Mouse (Mus musculus) neural tube, embryonic 15.5 days (tissue): ENCODE results near the gene Pawr. TPM values are rescaled to one million over a fixed set of nuclear protein-coding genes. Genes with fewer than 3 reads are reported as not detected.
A peak's percentile ranks its signal among the peaks of the same experiment; 100 is the strongest.

Experiments
- ATAC-seq: fragments of 200-750 bp; cut with Nextera tagmentation; 2 replicates; pipeline ENCODE4 v1.8.0; 2017; ENCODE audit warnings: mild to moderate bottlenecking, moderate TSS enrichment, moderate library complexity; ENCODE audit not compliant: low FRiP score
- H3K27ac ChIP-seq: fragments of 300-500 bp; sonication (generic); replicated peaks from 2 replicates; pipeline ENCODE4 v1.5.1; 2015; ENCODE audit warnings: mild to moderate bottlenecking, inconsistent platforms
- H3K27me3 ChIP-seq: fragments of 300-500 bp; sonication (generic); replicated peaks from 2 replicates; pipeline ENCODE4 v1.6.1; 2015; ENCODE audit warnings: inconsistent platforms
- H3K36me3 ChIP-seq: fragments of 300-500 bp; sonication (generic); 2 replicates; pipeline ENCODE4 v1.6.1; 2015; ENCODE audit warnings: inconsistent platforms
- H3K4me1 ChIP-seq: fragments of 300-500 bp; sonication (generic); 2 replicates; pipeline ENCODE4 v1.6.1; 2015; ENCODE audit warnings: inconsistent platforms
- H3K4me2 ChIP-seq: fragments of 300-500 bp; sonication (generic); 2 replicates; pipeline ENCODE4 v1.6.1; 2015; ENCODE audit warnings: inconsistent platforms, mild to moderate bottlenecking, moderate library complexity
- H3K4me3 ChIP-seq: fragments of 300-500 bp; sonication (generic); replicated peaks from 2 replicates; pipeline ENCODE4 v1.5.1; 2015; ENCODE audit warnings: mild to moderate bottlenecking, inconsistent platforms
- H3K9ac ChIP-seq: fragments of 300-500 bp; sonication (generic); replicated peaks from 2 replicates; pipeline ENCODE4 v1.6.1; 2015; ENCODE audit warnings: mild to moderate bottlenecking, inconsistent platforms
- H3K9me3 ChIP-seq: fragments of 300-500 bp; sonication (generic); replicated peaks from 2 replicates; pipeline ENCODE4 v1.6.1; 2016; ENCODE audit warnings: inconsistent platforms
- WGBS: fragments of 180-500 bp; shearing (Covaris S2); methylation state at CpG from one replicate; pipeline ENCODE4 v1.1.7; 2015; ENCODE audit warnings: mixed read lengths; 5-methylcytosine and 5-hydroxymethylcytosine counted together
- polyA plus RNA-seq: library from polyadenylated mRNA; unstranded; fragments of >200 nt; fragmentation: Nextera tagmentation; extraction: Ambion mirVana; gene quantifications from 2 replicates; pipeline ENCODE4 v1.2.1, GENCODE M21; 2015

Pawr gene
- polyA plus RNA-seq, result 2.9 and 3.3 TPM in 2 replicates

GRCm38 (mm10) chr10:108331784-108332561, at the start of gene Pawr:
TSS of gene Pawr (plus strand) at chr10:108332121.
- WGBS, result under 1% methylated on average over 68 of the region's 85 CpGs
- Histone ChIP-seq H3K9me3 (no peaks in the 10 kb centered on the region), H3K4me3 (peak within 1 kb of the TSS; percentile 82), H3K4me2 (peak within 1 kb of the TSS; percentile 98), H3K36me3 (no peaks in the 10 kb centered on the region), H3K27me3 (peaks cover 22% of the 10 kb centered on the region), H3K4me1 (peaks cover 18% of the 10 kb centered on the region), H3K9ac (peak within 1 kb of the TSS; percentile 64), H3K27ac (peak within 1 kb of the TSS; percentile 51)
- peak; percentile 87 for ATAC-seq

DNA sequence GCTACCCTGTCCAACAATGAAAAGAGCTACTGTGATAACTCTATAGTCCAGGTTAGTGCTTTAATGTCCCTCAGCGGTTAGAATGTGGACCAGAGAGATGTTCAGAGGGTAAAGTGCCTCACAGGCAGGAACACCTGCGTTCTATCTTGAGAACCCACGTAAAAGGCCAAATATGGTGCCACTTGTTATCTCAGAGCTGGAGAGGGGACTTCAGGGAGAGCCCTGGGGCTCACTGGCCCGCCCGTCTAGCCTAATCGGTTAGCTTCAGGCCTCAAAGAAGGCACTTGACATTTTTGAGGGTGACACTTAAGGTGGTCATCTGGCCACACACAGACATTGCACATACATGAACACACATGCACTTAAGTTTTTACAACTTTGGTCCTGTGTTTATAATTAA, 49.6 kb upstream of the Pawr start:
- Histone ChIP-seq H3K36me3 (peaks cover 15% of the 10 kb centered on the region), H3K9ac (no peak overlapping the region), H3K27ac (no peak overlapping the region), H3K4me2 (no peak overlapping the region), H3K9me3 (no peaks in the 10 kb centered on the region), H3K4me1 (peaks cover 5% of the 10 kb centered on the region; the same call in 1 of the 2 replicates), H3K27me3 (no peaks in the 10 kb centered on the region), H3K4me3 (no peak overlapping the region)
- 94% methylated on average over 6 of the region's 6 CpGs for WGBS
- no peak for ATAC-seq

DNA sequence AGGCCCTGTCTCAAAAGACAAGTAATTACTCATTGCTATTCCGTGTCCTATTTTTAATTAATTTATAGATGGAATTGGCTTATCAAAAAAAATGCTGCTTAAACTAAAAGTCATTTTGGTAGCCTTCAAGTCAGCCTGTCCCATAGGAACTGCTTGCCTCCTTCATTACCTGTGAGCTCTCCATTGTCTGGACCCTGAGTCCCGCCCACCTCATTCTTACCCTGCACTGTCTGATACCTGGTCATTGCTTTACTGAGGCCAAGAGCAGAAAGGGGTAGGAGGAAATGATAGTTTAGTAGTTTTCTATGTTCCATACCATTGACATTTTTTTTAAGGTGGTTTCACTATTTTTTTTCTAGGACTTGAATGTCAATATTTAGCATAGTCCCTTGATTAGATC, 48.5 kb upstream of the Pawr start:
- peaks cover 8% of the 10 kb centered on the region for H3K36me3 ChIP-seq
- H3K9ac ChIP-seq, result no peak overlapping the region
- peaks cover 5% of the 10 kb centered on the region; the same call in 1 of the 2 replicates for H3K4me1 ChIP-seq
- ATAC-seq, result no peak
- H3K4me2 ChIP-seq, result no peak overlapping the region
- H3K27me3 ChIP-seq, result no peaks in the 10 kb centered on the region
- H3K4me3 ChIP-seq, result no peak overlapping the region
- WGBS, result 90% methylated on average over 2 of the region's 2 CpGs
- no peaks in the 10 kb centered on the region for H3K9me3 ChIP-seq
- H3K27ac ChIP-seq, result peak overlapping the region; percentile 66

- whole genome bisulfite sequencing, result 51% methylated on average over 4 of the region's 4 CpGs
- no peak overlapping the region for H3K4me2 ChIP-seq
- H3K9me3 ChIP-seq, result no peaks in the 10 kb centered on the region
- H3K27ac ChIP-seq, result peak overlapping the region; percentile 66; the same call in 1 of the 2 replicates
- H3K9ac ChIP-seq, result no peak overlapping the region
- peaks cover 5% of the 10 kb centered on the region; the same call in 1 of the 2 replicates for H3K4me1 ChIP-seq
- ATAC-seq, result peak; percentile 42
- H3K4me3 ChIP-seq, result no peak overlapping the region
- H3K27me3 ChIP-seq, result no peaks in the 10 kb centered on the region
- H3K36me3 ChIP-seq, result peaks cover 8% of the 10 kb centered on the region
These were observed 48.1 kb upstream of the Pawr start for GRCm38 (mm10) chr10:108283837-108284236.

GRCm38 (mm10) chr10:108284445-108284844, 47.5 kb upstream of the Pawr start:
- Histone ChIP-seq H3K9me3 (no peaks in the 10 kb centered on the region), H3K9ac (no peak overlapping the region), H3K27ac (peak overlapping the region; percentile 66), H3K4me2 (no peak overlapping the region), H3K36me3 (peaks cover 8% of the 10 kb centered on the region), H3K4me1 (peaks cover 5% of the 10 kb centered on the region; the same call in 1 of the 2 replicates), H3K27me3 (no peaks in the 10 kb centered on the region), H3K4me3 (no peak overlapping the region)
- ATAC-seq, result peak; percentile 71
- 54% methylated on average over 4 of the region's 4 CpGs for WGBS

GRCm38 (mm10) chr10:108284977-108285376, 46.9 kb upstream of the Pawr start:
- Histone ChIP-seq H3K4me3 (no peak overlapping the region), H3K9me3 (no peaks in the 10 kb centered on the region), H3K27ac (peak overlapping the region; percentile 66; the same call in 1 of the 2 replicates), H3K4me2 (no peak overlapping the region), H3K36me3 (peaks cover 8% of the 10 kb centered on the region), H3K9ac (no peak overlapping the region), H3K4me1 (peaks cover 5% of the 10 kb centered on the region; the same call in 1 of the 2 replicates), H3K27me3 (no peaks in the 10 kb centered on the region)
- WGBS, result 89% methylated on average over 5 of the region's 5 CpGs
- no peak for ATAC-seq

DNA sequence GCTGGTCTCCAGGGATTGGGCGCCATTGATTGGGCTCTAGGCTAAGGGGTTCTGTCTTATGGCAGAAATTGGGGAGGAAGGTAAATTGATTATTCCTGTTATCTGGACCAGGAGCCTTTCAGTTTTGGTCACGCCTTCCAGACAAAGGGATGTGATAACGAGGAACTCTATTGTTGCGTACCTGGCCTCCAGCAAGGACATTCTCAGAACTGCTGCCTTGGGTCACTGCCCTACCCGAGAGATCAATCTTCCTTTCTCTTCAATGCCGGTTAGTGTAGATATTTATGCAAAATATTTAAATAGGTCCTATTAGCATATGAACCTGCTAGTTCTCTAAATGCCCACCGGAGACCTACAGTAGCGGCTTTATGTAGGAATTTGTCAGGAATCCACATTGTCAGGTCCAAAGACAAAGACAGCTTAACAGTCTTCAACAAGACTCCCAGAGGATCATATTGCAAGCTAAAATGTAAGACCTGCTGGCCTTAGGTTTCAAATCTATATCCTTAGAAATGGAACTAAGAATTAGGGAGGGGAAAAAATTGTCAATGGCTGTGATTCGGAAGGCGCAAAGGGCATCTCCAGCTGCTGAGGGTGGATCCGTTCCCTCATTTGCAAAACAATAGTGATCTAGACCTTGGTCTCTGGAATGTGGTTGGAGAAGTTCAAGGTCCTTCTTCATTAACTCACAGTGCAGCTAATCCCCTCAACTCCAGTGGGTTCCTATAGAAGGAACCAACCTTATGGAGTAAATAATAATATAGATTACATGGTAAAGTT, 45.1 kb upstream of the Pawr start:
- H3K4me2 ChIP-seq, result no peak overlapping the region
- no peak for ATAC-seq
- no peak overlapping the region for H3K27ac ChIP-seq
- no peak overlapping the region for H3K9ac ChIP-seq
- H3K4me3 ChIP-seq, result no peak overlapping the region
- H3K36me3 ChIP-seq, result no peaks in the 10 kb centered on the region
- H3K27me3 ChIP-seq, result no peaks in the 10 kb centered on the region
- WGBS, result 64% methylated on average over 11 of the region's 11 CpGs
- no peaks in the 10 kb centered on the region for H3K9me3 ChIP-seq
- peaks cover 5% of the 10 kb centered on the region; the same call in 1 of the 2 replicates for H3K4me1 ChIP-seq

GRCm38 (mm10) chr10:108287438-108287801, 44.5 kb upstream of the Pawr start:
- H3K27ac ChIP-seq, result no peak overlapping the region
- ATAC-seq, result no peak
- no peak overlapping the region for H3K4me3 ChIP-seq
- H3K36me3 ChIP-seq, result no peaks in the 10 kb centered on the region
- H3K4me2 ChIP-seq, result no peak overlapping the region
- H3K9me3 ChIP-seq, result no peaks in the 10 kb centered on the region
- no peaks in the 10 kb centered on the region for H3K27me3 ChIP-seq
- WGBS, result 82% methylated on average over 4 of the region's 4 CpGs
- peaks cover 5% of the 10 kb centered on the region; the same call in 1 of the 2 replicates for H3K4me1 ChIP-seq
- H3K9ac ChIP-seq, result no peak overlapping the region

DNA sequence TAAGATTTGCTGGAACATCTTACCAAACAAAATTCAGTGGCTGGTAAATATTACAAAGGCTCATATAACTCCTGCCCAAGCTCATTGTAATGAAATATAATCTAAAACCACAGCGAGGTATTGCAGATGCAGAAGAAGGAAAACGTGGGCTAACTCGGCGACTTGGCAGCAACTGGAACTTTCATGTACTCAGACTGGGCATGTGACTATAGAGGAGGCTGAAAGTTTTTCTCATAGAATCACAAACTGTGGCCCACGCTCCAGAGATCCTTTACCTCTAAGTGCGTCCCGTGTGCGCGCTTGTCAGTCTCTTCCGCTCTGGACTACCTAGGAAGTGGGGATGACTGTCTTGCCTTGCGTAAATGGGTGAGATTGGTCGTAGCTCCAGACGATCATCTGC, 41.9 kb upstream of the Pawr start:
- Histone ChIP-seq H3K27me3 (no peaks in the 10 kb centered on the region), H3K4me1 (no peaks in the 10 kb centered on the region), H3K4me3 (no peak overlapping the region), H3K27ac (no peak overlapping the region), H3K36me3 (no peaks in the 10 kb centered on the region), H3K9ac (no peak overlapping the region), H3K4me2 (no peak overlapping the region), H3K9me3 (no peaks in the 10 kb centered on the region)
- ATAC-seq, result no peak
- WGBS, result 94% methylated on average over 13 of the region's 13 CpGs

- Histone ChIP-seq H3K4me2 (no peak overlapping the region), H3K4me1 (no peaks in the 10 kb centered on the region), H3K36me3 (no peaks in the 10 kb centered on the region), H3K27me3 (no peaks in the 10 kb centered on the region), H3K27ac (no peak overlapping the region), H3K9me3 (no peaks in the 10 kb centered on the region), H3K4me3 (no peak overlapping the region), H3K9ac (no peak overlapping the region)
- no peak for ATAC-seq
- WGBS, result 74% methylated on average over 12 of the region's 12 CpGs
These were observed 40.0 kb upstream of the Pawr start for GRCm38 (mm10) chr10:108291688-108292471.

- no peaks in the 10 kb centered on the region for H3K36me3 ChIP-seq
- H3K4me3 ChIP-seq, result no peak overlapping the region
- no peaks in the 10 kb centered on the region for H3K27me3 ChIP-seq
- WGBS, result 80% methylated on average over 4 of the region's 4 CpGs
- no peak overlapping the region for H3K27ac ChIP-seq
- H3K9ac ChIP-seq, result no peak overlapping the region
- no peaks in the 10 kb centered on the region for H3K9me3 ChIP-seq
- H3K4me1 ChIP-seq, result no peaks in the 10 kb centered on the region
- ATAC-seq, result no peak
- no peak overlapping the region for H3K4me2 ChIP-seq
These were observed 39.3 kb upstream of the Pawr start for GRCm38 (mm10) chr10:108292651-108293050.
